Mouse (Mus musculus): ENCODE data around the gene Pcgf1. TPM values are rescaled to one million over a fixed set of nuclear protein-coding genes. Genes with fewer than 3 reads are reported as not detected.

The Pcgf1 gene
- polyA plus RNA-seq, 1 experiment from 2014 or later: 29.7 TPM

GRCm38 (mm10) chr6:83092416-83093127 is 14.9 kb downstream of the Pcgf1 start:
- Histone ChIP-seq H3K4me3 (replicated peaks; ENCODE audit: low read depth, low read length) (no peak overlapping the region), H3K9me3 (replicated peaks; ENCODE audit: low read length) (no peaks in the 10 kb centered on the region), H3K4me1 (replicated peaks; ENCODE audit: insufficient read depth, low read length) (0 out of 2 replicates have a peak, but pooled peaks cover 9% of the 10 kb centered on the region), H3K9ac (ENCODE audit: low read depth, low read length) (no peak overlapping the region), H3K4me2 (ENCODE audit: low read length) (peak overlapping the region; percentile 27), H3K27ac (peak overlapping the region; percentile 64), H3K36me3 (ENCODE audit: insufficient read depth, low read length) (no peaks in the 10 kb centered on the region), H3K27me3 (ENCODE audit: insufficient read depth, low read length) (peaks cover 15% of the 10 kb centered on the region; the same call in 1 of the 2 replicates)
- WGBS: 29% methylated on average over 6 of the region's 6 CpGs
- no peak for TF ChIP-seq CTCF (IDR thresholded peaks at IDR 0.05; ENCODE audit: low read depth)
- ATAC-seq (replicated peaks; ENCODE audit: low FRiP score, low read depth) (no peak), DNase-seq (ENCODE audit: low spot score) (peak; percentile 76)

DNA sequence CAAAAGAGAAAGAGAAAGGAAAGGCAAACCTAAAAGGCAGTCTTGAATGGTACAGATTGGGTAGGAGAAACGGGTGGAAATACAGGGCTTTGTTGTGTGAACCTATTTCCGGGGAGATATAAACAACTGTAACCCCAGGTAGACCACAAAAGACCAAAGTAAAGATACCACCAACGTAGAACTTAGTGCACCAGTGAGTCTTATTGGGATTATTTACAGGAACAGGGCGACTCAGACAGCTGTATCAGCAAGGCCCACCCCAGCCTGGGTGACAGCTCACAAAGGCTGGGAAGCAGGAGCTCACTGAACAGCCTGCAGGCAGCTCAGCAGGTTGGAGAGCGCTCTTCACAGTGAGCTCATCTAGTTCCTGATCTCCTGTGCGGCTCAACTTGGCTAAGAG is 18.3 kb downstream of the Pcgf1 start:
- no peaks in the 10 kb centered on the region for H3K9me3 ChIP-seq (replicated peaks; ENCODE audit: low read length)
- 0 out of 2 replicates have a peak, but pooled peaks cover 9% of the 10 kb centered on the region for H3K4me1 ChIP-seq (replicated peaks; ENCODE audit: insufficient read depth, low read length)
- no peaks in the 10 kb centered on the region for H3K36me3 ChIP-seq (ENCODE audit: insufficient read depth, low read length)
- H3K9ac ChIP-seq (ENCODE audit: low read depth, low read length): no peak overlapping the region
- WGBS: 60% methylated on average over 6 of the region's 6 CpGs
- ATAC-seq (replicated peaks; ENCODE audit: low FRiP score, low read depth) (no peak), DNase-seq (ENCODE audit: low spot score) (no peak)
- no peak for TF ChIP-seq CTCF (IDR thresholded peaks at IDR 0.05; ENCODE audit: low read depth)
- no peak overlapping the region for H3K4me3 ChIP-seq (replicated peaks; ENCODE audit: low read depth, low read length)
- H3K4me2 ChIP-seq (ENCODE audit: low read length): no peak overlapping the region
- H3K27ac ChIP-seq: no peak overlapping the region
- no peaks in the 10 kb centered on the region for H3K27me3 ChIP-seq (ENCODE audit: insufficient read depth, low read length)

DNA sequence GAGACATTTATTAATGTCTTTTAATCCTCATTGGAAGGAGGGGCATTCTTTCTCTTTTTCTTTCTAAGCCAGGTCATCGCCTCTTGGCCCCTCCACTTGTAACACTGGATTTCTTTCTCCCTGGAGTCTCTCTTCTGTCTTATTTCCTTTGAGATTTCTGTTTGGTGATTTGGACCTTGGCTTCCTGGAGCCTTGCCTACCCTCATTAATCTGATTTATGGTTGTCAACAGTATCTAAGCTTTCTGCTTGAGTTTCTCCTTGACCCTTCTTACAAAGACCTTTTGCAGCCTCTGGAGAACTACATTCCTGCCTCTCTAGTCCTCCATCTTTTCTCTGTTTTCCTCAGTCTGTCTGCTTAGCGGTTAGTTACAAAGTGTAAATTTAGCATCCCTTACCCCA is 20.7 kb downstream of the Pcgf1 start:
- WGBS: 13% methylated on average over 2 of the region's 2 CpGs
- no peak for TF ChIP-seq CTCF (IDR thresholded peaks at IDR 0.05; ENCODE audit: low read depth)
- H3K9me3 ChIP-seq (replicated peaks; ENCODE audit: low read length): no peaks in the 10 kb centered on the region
- peak; percentile 89 for DNase-seq (ENCODE audit: low spot score)
- H3K27me3 ChIP-seq (ENCODE audit: insufficient read depth, low read length): no peaks in the 10 kb centered on the region
- no peaks in the 10 kb centered on the region for H3K36me3 ChIP-seq (ENCODE audit: insufficient read depth, low read length)
- H3K4me2 ChIP-seq (ENCODE audit: low read length): no peak overlapping the region
- no peak overlapping the region for H3K4me3 ChIP-seq (replicated peaks; ENCODE audit: low read depth, low read length)
- no peak overlapping the region for H3K9ac ChIP-seq (ENCODE audit: low read depth, low read length)
- peaks cover 18% of the 10 kb centered on the region for H3K4me1 ChIP-seq (replicated peaks; ENCODE audit: insufficient read depth, low read length)
- H3K27ac ChIP-seq: 0 out of 2 replicates have a peak overlapping the region, but pooled peaks have one; percentile 5
- ATAC-seq (replicated peaks; ENCODE audit: low FRiP score, low read depth): no peak

DNA sequence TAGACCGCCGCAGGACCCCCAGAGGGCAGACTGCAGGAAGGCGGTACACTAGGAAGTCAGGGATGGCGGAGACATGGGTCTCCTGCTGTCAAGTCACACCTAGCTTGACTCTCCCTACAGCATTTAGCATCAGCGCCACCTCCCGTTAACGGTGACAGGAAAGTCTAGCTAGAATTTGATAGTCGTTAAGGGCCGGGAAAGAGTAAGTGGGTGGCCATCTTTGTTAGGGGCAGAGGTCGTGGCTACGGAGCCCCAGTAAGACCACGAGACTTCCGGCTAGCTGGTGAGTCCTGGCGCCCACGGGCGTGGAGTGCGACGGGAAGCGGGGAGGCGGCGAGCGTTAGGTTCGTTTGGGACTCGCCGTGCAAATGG is 23.6 kb downstream of the Pcgf1 start, which contains the start of the genes Ccdc142 and Gm42688:
TSS of gene Ccdc142 (plus strand) at position 286 of the 372 bp plus-strand sequence.
TSS of gene Gm42688 (plus strand) at position 302 of the 372 bp plus-strand sequence.
- peak; percentile 74 for TF ChIP-seq CTCF (IDR thresholded peaks at IDR 0.05; ENCODE audit: low read depth)
- H3K27me3 ChIP-seq (ENCODE audit: insufficient read depth, low read length): no peaks in the 10 kb centered on the region
- H3K9ac ChIP-seq (ENCODE audit: low read depth, low read length): peak within 1 kb of the TSS; percentile 81
- peaks cover 19% of the 10 kb centered on the region for H3K4me1 ChIP-seq (replicated peaks; ENCODE audit: insufficient read depth, low read length)
- peak within 1 kb of the TSS; percentile 83 for H3K27ac ChIP-seq
- H3K9me3 ChIP-seq (replicated peaks; ENCODE audit: low read length): no peaks in the 10 kb centered on the region
- peak within 1 kb of the TSS; percentile 71 for H3K4me3 ChIP-seq (replicated peaks; ENCODE audit: low read depth, low read length)
- peak; percentile 88 for ATAC-seq (replicated peaks; ENCODE audit: low FRiP score, low read depth)
- peak within 1 kb of the TSS; percentile 81 for H3K4me2 ChIP-seq (ENCODE audit: low read length)
- DNase-seq (ENCODE audit: low spot score): peak; percentile 96
- H3K36me3 ChIP-seq (ENCODE audit: insufficient read depth, low read length): no peaks in the 10 kb centered on the region
- WGBS: under 1% methylated on average over 25 of the region's 25 CpGs

DNA sequence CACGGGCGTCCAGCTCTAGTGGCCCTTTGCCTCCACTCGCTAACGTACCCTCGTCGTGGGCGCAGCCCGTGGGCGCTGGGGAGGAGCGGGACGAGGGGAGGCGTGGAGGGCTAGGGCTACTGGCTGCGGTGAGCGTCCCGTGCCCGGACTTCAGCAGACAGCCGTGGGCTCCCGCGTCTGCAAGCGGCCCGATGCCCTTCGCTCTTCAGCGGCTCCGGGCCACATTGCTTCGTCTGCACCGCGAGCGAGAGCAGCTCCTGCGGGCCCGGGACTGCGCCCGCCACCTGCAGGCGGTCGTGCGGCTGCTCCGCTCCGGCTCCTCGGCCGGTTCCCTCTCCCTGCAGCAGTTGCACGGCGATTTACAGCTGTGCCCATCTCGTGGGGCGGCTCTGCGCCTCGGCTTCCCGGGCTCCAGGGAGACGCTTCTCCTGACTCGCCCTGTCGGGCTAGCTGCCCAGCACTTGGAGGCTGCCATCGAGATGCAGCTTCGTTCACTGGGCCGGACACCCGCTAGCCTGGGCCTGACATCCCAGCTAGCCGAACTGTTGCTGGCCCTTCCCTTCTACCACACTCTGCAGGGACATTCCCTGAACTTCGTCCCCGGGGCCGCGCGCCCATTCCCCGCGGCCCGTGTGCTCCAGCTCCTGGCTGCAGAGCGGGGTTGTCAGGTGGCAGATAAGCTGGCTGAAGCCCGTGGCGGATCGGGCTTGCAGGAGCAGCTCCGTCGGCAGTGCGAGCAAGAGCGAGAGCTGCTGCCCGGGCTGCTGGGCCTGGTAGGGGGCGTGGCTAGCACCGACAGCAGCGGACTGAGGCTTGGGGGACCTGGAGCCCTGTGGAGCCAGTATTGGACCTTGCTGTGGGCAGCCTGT is 24.3 kb downstream of the Pcgf1 start:
- Histone ChIP-seq H3K4me1 (replicated peaks; ENCODE audit: insufficient read depth, low read length) (peaks cover 19% of the 10 kb centered on the region), H3K36me3 (ENCODE audit: insufficient read depth, low read length) (no peaks in the 10 kb centered on the region), H3K9ac (ENCODE audit: low read depth, low read length) (peak overlapping the region; percentile 81), H3K4me3 (replicated peaks; ENCODE audit: low read depth, low read length) (peak overlapping the region; percentile 71), H3K27ac (peak overlapping the region; percentile 83), H3K4me2 (ENCODE audit: low read length) (peak overlapping the region; percentile 81), H3K9me3 (replicated peaks; ENCODE audit: low read length) (no peaks in the 10 kb centered on the region), H3K27me3 (ENCODE audit: insufficient read depth, low read length) (no peaks in the 10 kb centered on the region)
- peak; percentile 67 for ATAC-seq (replicated peaks; ENCODE audit: low FRiP score, low read depth)
- WGBS: under 1% methylated on average over 63 of the region's 74 CpGs
- peak; percentile 69 for TF ChIP-seq CTCF (IDR thresholded peaks at IDR 0.05; ENCODE audit: low read depth)
- DNase-seq (ENCODE audit: low spot score): peak; percentile 80

DNA sequence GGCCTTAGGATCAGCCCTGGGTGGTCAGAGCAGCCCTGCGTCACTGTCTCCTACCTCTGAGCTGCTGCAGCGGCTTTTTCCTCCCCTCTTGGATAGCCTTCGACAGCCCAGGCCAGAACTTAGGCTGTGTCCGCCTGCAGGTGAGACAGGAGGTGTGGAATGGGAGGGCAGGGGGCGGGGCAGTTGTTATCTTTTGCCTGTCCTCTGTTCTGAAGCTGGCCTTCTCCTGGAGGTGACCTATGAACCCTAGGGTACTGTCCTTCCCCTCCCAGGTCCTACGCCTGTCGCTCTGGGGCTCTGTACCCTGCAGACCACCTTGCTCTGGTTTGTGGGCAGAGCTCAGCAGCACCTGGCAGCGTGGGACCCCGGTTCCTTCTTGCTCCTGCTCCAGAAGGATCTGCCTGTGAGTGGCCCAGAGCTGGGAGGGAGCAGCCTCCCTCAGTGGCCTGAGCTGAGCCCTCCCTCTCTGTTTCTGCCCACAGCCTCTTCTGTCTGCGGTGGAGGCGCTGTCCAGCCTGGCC is 25.5 kb downstream of the Pcgf1 start:
- H3K9ac ChIP-seq (ENCODE audit: low read depth, low read length): peak overlapping the region; percentile 81
- H3K36me3 ChIP-seq (ENCODE audit: insufficient read depth, low read length): no peaks in the 10 kb centered on the region
- no peak for TF ChIP-seq CTCF (IDR thresholded peaks at IDR 0.05; ENCODE audit: low read depth)
- no peak overlapping the region for H3K27ac ChIP-seq
- WGBS: 58% methylated on average over 11 of the region's 11 CpGs
- DNase-seq (ENCODE audit: low spot score): no peak
- no peaks in the 10 kb centered on the region for H3K27me3 ChIP-seq (ENCODE audit: insufficient read depth, low read length)
- peaks cover 19% of the 10 kb centered on the region for H3K4me1 ChIP-seq (replicated peaks; ENCODE audit: insufficient read depth, low read length)
- no peak overlapping the region for H3K4me3 ChIP-seq (replicated peaks; ENCODE audit: low read depth, low read length)
- H3K9me3 ChIP-seq (replicated peaks; ENCODE audit: low read length): no peaks in the 10 kb centered on the region
- peak overlapping the region; percentile 81; the same call in 1 of the 2 replicates for H3K4me2 ChIP-seq (ENCODE audit: low read length)
- no peak for ATAC-seq (replicated peaks; ENCODE audit: low FRiP score, low read depth)

All from kidney, postnatal 0 days (tissue).